Mouse (Mus musculus) lung, postnatal 36 days (tissue): ENCODE results near the gene Supt7l.

ENCODE experiments used
- DNase-seq: peaks from one replicate; pipeline ENCODE4 v3.0.0; 2022; ENCODE audit warnings: mixed read lengths

Supt7l gene

GRCm38 (mm10) chr5:31489116-31489769 lies 38.4 kb downstream of the Supt7l start:
- no peak for DNase-seq

GRCm38 (mm10) chr5:31487889-31488288 lies 39.7 kb downstream of the Supt7l start:
- no peak for DNase-seq

- DNase-seq = no peak
These were observed 42.2 kb downstream of the Supt7l start, which contains the start of gene 4930548H24Rik for GRCm38 (mm10) chr5:31485440-31485839. 4930548H24Rik (plus strand) TSS chr5:31485740.

GRCm38 (mm10) chr5:31480536-31480935 lies 47.1 kb downstream of the Supt7l start:
- no peak for DNase-seq

- peak; percentile 76 for DNase-seq
These were observed 57.3 kb downstream of the Supt7l start for GRCm38 (mm10) chr5:31470334-31470733.

- DNase-seq = no peak
These were observed 57.9 kb downstream of the Supt7l start for GRCm38 (mm10) chr5:31469711-31470110.

- peak; percentile 36 for DNase-seq
These were observed 59.8 kb downstream of the Supt7l start for GRCm38 (mm10) chr5:31467798-31468197.
